Mouse (Mus musculus) heart, embryonic 11.5 days (tissue): ENCODE results near the gene Shisal1. TPM values are rescaled to one million over a fixed set of nuclear protein-coding genes. Genes with fewer than 3 reads are reported as not detected.

ENCODE experiments used
- ATAC-seq: fragments of 200-750 bp; cut with Nextera tagmentation; replicated peaks from 2 replicates; pipeline ENCODE4 v1.8.0; 2017; ENCODE audit warnings: moderate library complexity; ENCODE audit not compliant: insufficient number of reproducible peaks, low FRiP score, low TSS enrichment
- H3K27ac ChIP-seq: fragments of 300-500 bp; sonication (generic); 2 replicates; pipeline ENCODE4 v1.5.1; 2014; ENCODE audit warnings: mild to moderate bottlenecking, low read depth, low read length
- H3K27me3 ChIP-seq: fragments of 300-500 bp; sonication (generic); 2 replicates; pipeline ENCODE4 v1.6.1; 2014; ENCODE audit warnings: mild to moderate bottlenecking, low read length, mixed read lengths; ENCODE audit not compliant: control insufficient read depth, insufficient read depth
- H3K36me3 ChIP-seq: fragments of 300-500 bp; sonication (generic); 2 replicates; pipeline ENCODE4 v1.6.1; 2014; ENCODE audit warnings: mild to moderate bottlenecking, low read length, moderate library complexity, mixed read lengths; ENCODE audit not compliant: control insufficient read depth, insufficient read depth
- H3K4me1 ChIP-seq: fragments of 300-500 bp; sonication (generic); 2 replicates; pipeline ENCODE4 v1.6.1; 2014; ENCODE audit warnings: low read length; ENCODE audit not compliant: control insufficient read depth, insufficient read depth
- H3K4me2 ChIP-seq: fragments of 300-500 bp; sonication (generic); 2 replicates; pipeline ENCODE4 v1.6.1; 2014; ENCODE audit warnings: mild to moderate bottlenecking, moderate library complexity
- H3K4me3 ChIP-seq: fragments of 300-500 bp; sonication (generic); 2 replicates; pipeline ENCODE4 v1.5.1; 2014; ENCODE audit warnings: low read depth, low read length
- H3K9ac ChIP-seq: fragments of 300-500 bp; sonication (generic); 2 replicates; pipeline ENCODE4 v1.6.1; 2014; ENCODE audit warnings: mild to moderate bottlenecking, low read depth, low read length, moderate library complexity
- H3K9me3 ChIP-seq: fragments of 300-500 bp; sonication (generic); replicated peaks from 2 replicates; pipeline ENCODE4 v1.6.1; 2016; ENCODE audit warnings: low read length; ENCODE audit not compliant: control insufficient read depth
- WGBS: fragments of 180-500 bp; shearing (Covaris S2); extraction: QIAGEN DNeasy Blood & Tissue Kit; methylation state at CpG from one replicate; pipeline ENCODE4 v1.1.7; 2014; ENCODE audit not compliant: insufficient replicate concordance; 5-methylcytosine and 5-hydroxymethylcytosine counted together
- polyA plus RNA-seq: library from polyadenylated mRNA; unstranded; fragments of >200 nt; fragmentation: Nextera tagmentation; extraction: Ambion mirVana; gene quantifications from 2 replicates; pipeline ENCODE4 v1.2.1, GENCODE M21; 2014

Gene Shisal1
- polyA plus RNA-seq, 1 experiment from 2014 or later, result 0.34 TPM

- no peaks in the 10 kb centered on the region for H3K4me1 ChIP-seq
- 86% methylated on average over 9 of the region's 9 CpGs for WGBS
- ATAC-seq, result no peak
- H3K27ac ChIP-seq, result no peak overlapping the region
- no peak overlapping the region for H3K4me2 ChIP-seq
- H3K36me3 ChIP-seq, result no peaks in the 10 kb centered on the region
- H3K9ac ChIP-seq, result no peak overlapping the region
- no peaks in the 10 kb centered on the region for H3K27me3 ChIP-seq
- H3K4me3 ChIP-seq, result no peak overlapping the region
- H3K9me3 ChIP-seq, result no peaks in the 10 kb centered on the region; the same call in 1 of the 2 replicates
Measured at GRCm38 (mm10) chr15:84384066-84384465, 62.8 kb downstream of the Shisal1 start.

DNA sequence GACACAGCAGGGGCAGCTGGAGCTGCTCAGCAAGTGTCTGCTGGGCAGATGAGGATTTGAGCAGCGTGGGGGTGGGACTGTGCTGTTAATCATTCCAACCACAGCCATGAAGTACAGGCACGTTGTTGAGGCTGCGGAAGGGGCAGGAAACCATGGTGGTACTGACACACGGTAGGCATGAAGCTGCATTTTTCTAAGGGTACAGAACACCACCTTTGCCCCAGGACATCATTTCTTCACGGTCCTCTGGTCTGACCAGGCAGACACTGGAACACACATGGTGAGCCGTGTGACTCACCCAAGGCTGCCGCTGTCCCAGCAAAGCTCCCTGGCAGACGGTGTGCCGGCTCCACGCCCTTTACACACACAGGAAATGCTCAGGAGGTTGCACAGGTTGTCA lies 66.7 kb downstream of the Shisal1 start:
- no peak overlapping the region for H3K4me3 ChIP-seq
- H3K4me2 ChIP-seq, result no peak overlapping the region
- H3K36me3 ChIP-seq, result no peaks in the 10 kb centered on the region
- no peak for ATAC-seq
- H3K9ac ChIP-seq, result no peak overlapping the region
- peaks cover 4% of the 10 kb centered on the region; the same call in 1 of the 2 replicates for H3K9me3 ChIP-seq
- H3K4me1 ChIP-seq, result no peaks in the 10 kb centered on the region
- H3K27me3 ChIP-seq, result no peaks in the 10 kb centered on the region
- WGBS, result 65% methylated on average over 10 of the region's 10 CpGs
- no peak overlapping the region for H3K27ac ChIP-seq

GRCm38 (mm10) chr15:84378734-84379133 lies 68.2 kb downstream of the Shisal1 start:
- WGBS, result 77% methylated on average over 9 of the region's 9 CpGs
- Histone ChIP-seq H3K4me1 (no peaks in the 10 kb centered on the region), H3K27ac (no peak overlapping the region), H3K4me3 (no peak overlapping the region), H3K9ac (no peak overlapping the region), H3K36me3 (no peaks in the 10 kb centered on the region), H3K27me3 (no peaks in the 10 kb centered on the region), H3K9me3 (peaks cover 9% of the 10 kb centered on the region; the same call in 1 of the 2 replicates), H3K4me2 (no peak overlapping the region)
- no peak for ATAC-seq

DNA sequence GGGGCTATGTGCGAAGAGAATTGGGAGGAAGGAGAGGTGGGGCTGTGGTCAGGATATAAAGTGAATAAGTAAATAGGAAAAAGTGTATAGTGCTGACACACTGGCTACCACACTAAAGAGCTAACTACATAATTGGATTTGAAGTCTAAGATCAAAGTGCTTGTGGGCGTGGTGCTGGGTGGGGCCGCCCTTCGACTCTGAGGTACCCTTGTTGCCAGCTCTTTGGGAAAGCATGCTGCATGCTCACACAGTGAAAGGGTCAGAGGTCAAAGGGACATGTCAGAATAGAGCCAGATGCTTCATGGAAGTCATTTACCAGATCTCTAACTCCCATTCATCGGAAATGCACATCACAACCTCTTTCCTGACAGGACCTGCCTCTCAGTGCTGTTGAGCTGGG lies 74.1 kb downstream of the Shisal1 start:
- no peaks in the 10 kb centered on the region for H3K4me1 ChIP-seq
- ATAC-seq, result no peak
- no peak overlapping the region for H3K27ac ChIP-seq
- H3K36me3 ChIP-seq, result no peaks in the 10 kb centered on the region
- 67% methylated on average over 5 of the region's 5 CpGs for WGBS
- no peak overlapping the region for H3K9ac ChIP-seq
- no peak overlapping the region for H3K4me2 ChIP-seq
- H3K4me3 ChIP-seq, result no peak overlapping the region
- H3K27me3 ChIP-seq, result no peaks in the 10 kb centered on the region
- H3K9me3 ChIP-seq, result peaks cover 9% of the 10 kb centered on the region; the same call in 1 of the 2 replicates

- H3K36me3 ChIP-seq, result no peaks in the 10 kb centered on the region
- H3K4me1 ChIP-seq, result no peaks in the 10 kb centered on the region
- no peak overlapping the region for H3K4me3 ChIP-seq
- H3K9me3 ChIP-seq, result no peaks in the 10 kb centered on the region
- H3K27me3 ChIP-seq, result no peaks in the 10 kb centered on the region
- H3K4me2 ChIP-seq, result no peak overlapping the region
- no peak for ATAC-seq
- H3K9ac ChIP-seq, result no peak overlapping the region
- 68% methylated on average over 8 of the region's 8 CpGs for WGBS
- H3K27ac ChIP-seq, result no peak overlapping the region
Measured at GRCm38 (mm10) chr15:84367402-84367801, 79.5 kb downstream of the Shisal1 start.

DNA sequence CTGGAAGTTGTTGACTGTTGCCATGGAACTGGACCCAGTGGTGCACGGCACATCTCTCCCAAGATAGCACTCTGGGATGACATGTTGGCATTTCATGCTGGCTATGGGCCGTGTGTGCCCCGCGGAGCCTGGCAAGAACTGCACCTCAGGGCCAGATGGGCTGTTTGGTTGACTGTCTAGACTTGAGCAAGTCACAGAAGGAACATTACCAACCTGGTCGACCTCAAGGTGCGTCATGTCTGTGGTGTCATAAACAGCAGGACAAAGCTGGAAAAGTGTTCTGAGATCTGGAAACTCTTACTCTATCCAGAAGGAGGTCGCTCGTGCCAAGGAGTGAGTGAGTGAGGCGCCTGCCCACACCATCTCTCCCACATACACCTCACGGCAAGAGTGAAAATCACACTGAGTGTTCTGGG lies 80.3 kb downstream of the Shisal1 start:
- Histone ChIP-seq H3K4me1 (no peaks in the 10 kb centered on the region), H3K4me3 (no peak overlapping the region), H3K9me3 (no peaks in the 10 kb centered on the region), H3K27me3 (no peaks in the 10 kb centered on the region), H3K27ac (no peak overlapping the region), H3K36me3 (no peaks in the 10 kb centered on the region), H3K9ac (no peak overlapping the region), H3K4me2 (no peak overlapping the region)
- ATAC-seq, result no peak
- 78% methylated on average over 10 of the region's 10 CpGs for WGBS

DNA sequence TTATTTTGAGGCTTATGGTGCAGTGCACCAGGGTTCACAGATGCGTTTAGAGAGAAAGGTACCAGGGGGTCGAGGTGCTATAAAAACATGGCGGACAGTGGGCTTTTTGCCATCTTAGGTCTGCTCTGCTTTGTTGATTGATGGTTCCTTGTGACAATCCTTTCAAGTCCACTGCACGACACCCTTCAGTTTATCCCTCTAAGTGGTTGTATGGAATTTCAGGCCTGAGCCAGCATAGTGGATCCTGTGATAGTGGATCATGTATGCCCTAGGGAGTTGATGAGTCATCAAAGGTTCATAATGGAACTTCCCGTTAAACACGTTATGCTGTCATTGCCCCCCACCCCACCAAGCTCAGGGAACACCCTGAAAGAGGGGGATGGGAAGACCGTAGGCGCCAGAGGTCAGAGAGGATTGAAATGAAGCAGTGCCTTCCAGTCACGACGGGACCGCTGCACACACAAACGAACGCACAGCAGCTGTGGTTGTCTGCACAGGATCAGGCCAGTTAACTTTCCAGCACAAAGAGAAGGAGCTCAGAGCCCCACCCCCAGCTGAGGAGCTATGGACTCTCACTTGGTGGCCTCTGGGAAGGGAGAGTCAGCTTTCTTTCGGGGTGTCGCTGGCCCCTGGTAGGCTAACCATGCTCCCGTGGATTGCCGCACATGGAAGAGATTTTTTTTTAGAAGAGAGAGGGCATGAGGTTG lies 81.1 kb downstream of the Shisal1 start:
- WGBS, result 70% methylated on average over 17 of the region's 17 CpGs
- H3K4me3 ChIP-seq, result no peak overlapping the region
- H3K4me1 ChIP-seq, result no peaks in the 10 kb centered on the region
- H3K9me3 ChIP-seq, result no peaks in the 10 kb centered on the region
- no peaks in the 10 kb centered on the region for H3K27me3 ChIP-seq
- no peaks in the 10 kb centered on the region for H3K36me3 ChIP-seq
- no peak overlapping the region for H3K4me2 ChIP-seq
- no peak for ATAC-seq
- no peak overlapping the region for H3K9ac ChIP-seq
- H3K27ac ChIP-seq, result no peak overlapping the region

DNA sequence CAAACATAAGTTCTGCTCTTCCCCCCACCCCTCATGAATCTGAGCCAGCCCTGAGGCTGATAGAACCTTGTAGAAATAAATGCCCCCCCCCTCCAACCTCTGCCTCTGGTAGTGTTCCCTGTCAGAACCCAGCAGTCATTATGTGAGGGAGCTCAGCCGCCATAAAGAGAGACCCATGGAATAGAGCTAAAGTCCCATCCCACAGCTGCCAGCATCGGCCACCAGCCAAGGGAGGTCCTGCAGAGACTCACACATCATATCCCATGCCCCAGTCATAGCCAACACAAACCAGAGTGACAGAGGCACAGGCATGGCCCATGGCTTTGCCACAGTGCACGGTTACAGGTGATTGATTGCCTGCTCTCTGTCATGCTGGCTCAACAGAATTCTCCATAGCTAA lies 82.2 kb downstream of the Shisal1 start:
- no peaks in the 10 kb centered on the region for H3K36me3 ChIP-seq
- no peaks in the 10 kb centered on the region for H3K9me3 ChIP-seq
- WGBS, result 84% methylated on average over 3 of the region's 3 CpGs
- no peak overlapping the region for H3K4me2 ChIP-seq
- no peak overlapping the region for H3K9ac ChIP-seq
- no peaks in the 10 kb centered on the region for H3K27me3 ChIP-seq
- no peak for ATAC-seq
- no peak overlapping the region for H3K27ac ChIP-seq
- H3K4me1 ChIP-seq, result no peaks in the 10 kb centered on the region
- no peak overlapping the region for H3K4me3 ChIP-seq

DNA sequence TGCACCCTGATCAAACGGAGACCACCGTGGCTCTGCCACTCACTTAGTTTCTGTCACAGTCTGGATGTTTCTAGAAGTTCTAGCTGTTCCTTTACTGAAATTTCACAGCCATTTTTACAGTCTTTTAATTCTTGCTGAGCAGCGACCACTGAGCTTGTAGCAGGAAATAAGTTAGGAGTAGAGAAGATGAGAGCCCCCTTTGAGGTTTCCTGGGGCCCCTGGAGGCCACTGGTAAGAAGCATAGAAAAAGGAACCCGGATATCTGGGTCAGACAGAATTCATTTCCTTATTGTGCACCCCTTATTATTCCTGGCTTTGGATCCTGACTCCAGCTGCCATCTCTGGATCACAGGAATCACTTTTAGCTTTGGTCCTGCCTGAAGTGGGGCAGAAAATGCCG lies 91.8 kb downstream of the Shisal1 start:
- no peak overlapping the region for H3K4me3 ChIP-seq
- no peaks in the 10 kb centered on the region for H3K9me3 ChIP-seq
- H3K36me3 ChIP-seq, result no peaks in the 10 kb centered on the region
- no peak overlapping the region for H3K4me2 ChIP-seq
- H3K27ac ChIP-seq, result no peak overlapping the region
- WGBS, result 75% methylated on average over 5 of the region's 5 CpGs
- H3K4me1 ChIP-seq, result peaks cover 5% of the 10 kb centered on the region; the same call in 1 of the 2 replicates
- H3K27me3 ChIP-seq, result no peaks in the 10 kb centered on the region
- no peak overlapping the region for H3K9ac ChIP-seq
- ATAC-seq, result no peak
